Mouse (Mus musculus): ENCODE measurements around the gene Krt73. TPM values are rescaled to one million over a fixed set of nuclear protein-coding genes. Genes with fewer than 3 reads are reported as not detected.

The Krt73 gene
- polyA plus RNA-seq, 1 experiment from 2014 or later = not detected

Other genes with a start within 250 kb of the Krt73 start
- 0.37 and 0.85 TPM in 2 replicates for gene Krt90, start 239.4 kb downstream of the Krt73 start, polyA plus RNA-seq (2014; fragmentation: Nextera tagmentation; extraction: Ambion mirVana)
- gene Krt75, start 228.4 kb downstream of the Krt73 start, polyA plus RNA-seq (2014; fragmentation: Nextera tagmentation; extraction: Ambion mirVana) = not detected in 2 replicates
- gene Gm5414, start 174.2 kb downstream of the Krt73 start, polyA plus RNA-seq (2014; fragmentation: Nextera tagmentation; extraction: Ambion mirVana) = not detected in 2 replicates
- gene Gm5478, start 155.0 kb downstream of the Krt73 start, polyA plus RNA-seq (2014; fragmentation: Nextera tagmentation; extraction: Ambion mirVana) = not detected in 2 replicates
- gene Krt6b, start 122.1 kb downstream of the Krt73 start, polyA plus RNA-seq (2014; fragmentation: Nextera tagmentation; extraction: Ambion mirVana) = not detected in 2 replicates
- gene Krt6a, start 108.0 kb downstream of the Krt73 start, polyA plus RNA-seq (2014; fragmentation: Nextera tagmentation; extraction: Ambion mirVana) = 0.09 TPM in 1 of 2 replicates, not detected in the other
- gene Krt5, start 89.4 kb downstream of the Krt73 start, polyA plus RNA-seq (2014; fragmentation: Nextera tagmentation; extraction: Ambion mirVana) = 5.0 and 6.4 TPM in 2 replicates
- gene Krt71, start 59.2 kb downstream of the Krt73 start, polyA plus RNA-seq (2014; fragmentation: Nextera tagmentation; extraction: Ambion mirVana) = not detected in 2 replicates
- gene Krt72, start 15.9 kb downstream of the Krt73 start, polyA plus RNA-seq (2014; fragmentation: Nextera tagmentation; extraction: Ambion mirVana) = not detected in 2 replicates
- not detected in 2 replicates for gene Krt2, start 15.8 kb upstream of the Krt73 start, polyA plus RNA-seq (2014; fragmentation: Nextera tagmentation; extraction: Ambion mirVana)
- gene Krt1, start 48.4 kb upstream of the Krt73 start, polyA plus RNA-seq (2014; fragmentation: Nextera tagmentation; extraction: Ambion mirVana) = 0.53 and 0.74 TPM in 2 replicates
- gene Krt77, start 67.4 kb upstream of the Krt73 start, polyA plus RNA-seq (2014; fragmentation: Nextera tagmentation; extraction: Ambion mirVana) = not detected in 2 replicates
- gene Krt76, start 90.6 kb upstream of the Krt73 start, polyA plus RNA-seq (2014; fragmentation: Nextera tagmentation; extraction: Ambion mirVana) = not detected in 2 replicates
- not detected in 2 replicates for gene Krt4, start 122.4 kb upstream of the Krt73 start, polyA plus RNA-seq (2014; fragmentation: Nextera tagmentation; extraction: Ambion mirVana)
- gene Krt79, start 138.0 kb upstream of the Krt73 start, polyA plus RNA-seq (2014; fragmentation: Nextera tagmentation; extraction: Ambion mirVana) = 0.21 TPM in 1 of 2 replicates, not detected in the other
- not detected in 2 replicates for gene Krt78, start 151.9 kb upstream of the Krt73 start, polyA plus RNA-seq (2014; fragmentation: Nextera tagmentation; extraction: Ambion mirVana)
- 13.1 and 13.5 TPM in 2 replicates for gene Krt8, start 202.1 kb upstream of the Krt73 start, polyA plus RNA-seq (2014; fragmentation: Nextera tagmentation; extraction: Ambion mirVana)
- gene Krt18, start 225.8 kb upstream of the Krt73 start, polyA plus RNA-seq (2014; fragmentation: Nextera tagmentation; extraction: Ambion mirVana) = 8.1 and 10.1 TPM in 2 replicates